Mouse (Mus musculus) liver, embryonic 16.5 days (tissue): ENCODE measurements at regions not wholly inside any gene's neighbourhood (a gene's known extent, or its start where the extent isn't known, plus 50 kb on each side); places are given as distances from the start of the nearest gene placed in this dataset.
A peak's percentile ranks its signal among the peaks of the same experiment; 100 is the strongest.

Source experiments
- ATAC-seq: fragments of 200-750 bp; cut with Nextera tagmentation; 2 replicates; pipeline ENCODE4 v1.8.0; 2017; ENCODE audit warnings: low read depth, mild to moderate bottlenecking, moderate number of reproducible peaks, moderate library complexity
- H3K27ac ChIP-seq: fragments of 300-500 bp; sonication (generic); 2 replicates; pipeline ENCODE4 v1.5.1; 2014; ENCODE audit warnings: mild to moderate bottlenecking, low read length
- H3K27me3 ChIP-seq: fragments of 300-500 bp; sonication (generic); 2 replicates; pipeline ENCODE4 v1.6.1; 2014; ENCODE audit warnings: low read depth, low read length, mixed read lengths; ENCODE audit not compliant: control insufficient read depth, insufficient read depth
- H3K36me3 ChIP-seq: fragments of 300-500 bp; sonication (generic); 2 replicates; pipeline ENCODE4 v1.6.1; 2014; ENCODE audit warnings: mild to moderate bottlenecking; ENCODE audit not compliant: control insufficient read depth, insufficient read depth
- H3K4me1 ChIP-seq: fragments of 300-500 bp; sonication (generic); 2 replicates; pipeline ENCODE4 v1.6.1; 2014; ENCODE audit warnings: low read depth, low read length, mixed read lengths; ENCODE audit not compliant: control insufficient read depth
- H3K4me2 ChIP-seq: fragments of 300-500 bp; sonication (generic); 2 replicates; pipeline ENCODE4 v1.6.1; 2014; ENCODE audit warnings: low read depth, low read length, mixed read lengths
- H3K4me3 ChIP-seq: fragments of 300-500 bp; sonication (generic); 2 replicates; pipeline ENCODE4 v1.5.1; 2014; ENCODE audit warnings: low read depth, mild to moderate bottlenecking, low read length
- H3K9ac ChIP-seq: fragments of 300-500 bp; sonication (generic); 2 replicates; pipeline ENCODE4 v1.6.1; 2014; ENCODE audit warnings: low read depth, low read length
- H3K9me3 ChIP-seq: fragments of 300-500 bp; sonication (generic); replicated peaks from 2 replicates; pipeline ENCODE4 v1.6.1; 2016; ENCODE audit warnings: low read length; ENCODE audit not compliant: control insufficient read depth
- WGBS: fragments of 180-500 bp; shearing (Covaris S2); extraction: QIAGEN DNeasy Blood & Tissue Kit; methylation state at CpG from one replicate; pipeline ENCODE4 v1.1.7; 2014; ENCODE audit not compliant: insufficient replicate concordance; 5-methylcytosine and 5-hydroxymethylcytosine counted together

DNA sequence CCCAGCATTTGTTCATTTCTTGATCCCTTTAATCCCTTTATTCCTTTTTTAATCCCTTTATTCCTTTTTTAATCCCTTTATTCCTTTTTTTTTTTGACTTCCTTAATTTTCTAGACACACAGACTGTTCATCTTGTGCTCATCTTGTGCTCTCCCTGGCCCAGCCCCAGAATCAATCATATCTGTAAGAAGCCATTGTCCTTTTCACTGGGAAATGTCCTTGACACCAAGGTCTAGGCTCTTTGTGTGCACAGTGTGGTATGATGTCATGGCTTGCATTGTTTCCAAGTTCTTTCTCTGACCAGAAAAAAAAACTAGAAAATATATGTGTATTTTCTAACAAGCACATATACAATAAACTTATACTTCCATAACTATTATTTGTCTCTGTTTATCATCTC, 78.9 kb upstream of the Magi1 start:
- no peak overlapping the region for H3K4me2 ChIP-seq
- no peak for ATAC-seq
- no peaks in the 10 kb centered on the region for H3K9me3 ChIP-seq
- no peak overlapping the region for H3K4me3 ChIP-seq
- no peaks in the 10 kb centered on the region for H3K27me3 ChIP-seq
- no peak overlapping the region for H3K27ac ChIP-seq
- no peaks in the 10 kb centered on the region for H3K36me3 ChIP-seq
- peaks cover 4% of the 10 kb centered on the region; the same call in 1 of the 2 replicates for H3K4me1 ChIP-seq
- H3K9ac ChIP-seq = no peak overlapping the region

DNA sequence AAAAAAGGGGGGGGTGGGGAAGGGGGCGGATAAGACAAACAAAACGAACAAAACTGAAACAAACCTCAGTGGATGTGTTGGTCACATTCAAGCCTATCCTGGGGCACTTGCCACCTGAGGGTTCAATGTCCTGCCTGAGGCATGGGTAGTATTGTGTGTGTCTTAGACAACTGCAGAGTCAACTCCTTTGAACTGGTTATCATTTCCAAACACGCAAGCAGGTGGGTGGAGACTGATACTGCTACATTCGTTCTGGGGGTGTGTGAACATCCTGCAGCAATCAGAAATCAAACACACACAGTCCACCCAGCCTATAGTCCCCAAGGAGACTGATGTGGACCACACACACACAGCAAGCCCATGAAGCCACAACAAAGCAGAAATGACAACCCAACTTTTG, 73.9 kb upstream of the Magi1 start:
- H3K4me3 ChIP-seq = no peak overlapping the region

DNA sequence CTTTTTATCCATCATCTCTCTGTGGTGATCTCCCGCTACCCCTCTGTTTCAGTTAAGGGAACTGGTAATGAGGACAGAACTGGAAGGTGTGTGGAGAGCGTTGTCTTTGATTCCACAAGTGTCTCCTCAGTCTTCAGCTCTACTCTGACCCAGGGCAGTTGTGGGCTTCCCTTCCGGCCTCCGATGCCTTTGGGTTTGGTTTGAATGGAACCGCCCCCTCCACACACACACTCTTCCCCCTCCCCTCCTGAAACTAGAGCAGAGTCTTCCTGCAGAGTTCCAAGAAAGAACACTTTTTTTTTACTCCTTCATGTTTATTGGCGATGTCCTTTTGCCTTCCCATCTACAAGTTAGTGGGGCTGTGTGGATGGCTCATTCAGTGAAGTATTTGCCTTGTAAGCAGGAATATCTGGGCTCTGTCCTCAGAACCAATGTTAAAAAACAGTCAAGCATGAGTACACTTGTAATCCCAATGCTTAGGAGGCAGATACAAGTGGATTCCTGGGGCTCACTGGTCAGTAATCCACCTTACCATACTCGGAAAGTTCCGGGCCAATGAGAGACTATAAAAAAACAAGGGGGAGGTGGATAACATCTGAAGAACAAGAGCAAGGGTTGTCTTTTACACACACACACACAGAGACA, 70.9 kb upstream of the Magi1 start:
- no peak for ATAC-seq
- WGBS = 28% methylated on average over 8 of the region's 8 CpGs
- H3K36me3 ChIP-seq = no peaks in the 10 kb centered on the region
- H3K4me1 ChIP-seq = peaks cover 4% of the 10 kb centered on the region; the same call in 1 of the 2 replicates
- no peak overlapping the region for H3K4me2 ChIP-seq
- H3K27ac ChIP-seq = no peak overlapping the region
- H3K9me3 ChIP-seq = no peaks in the 10 kb centered on the region
- no peaks in the 10 kb centered on the region for H3K27me3 ChIP-seq
- no peak overlapping the region for H3K4me3 ChIP-seq
- no peak overlapping the region for H3K9ac ChIP-seq

More for the DNA sequence above, 73.9 kb upstream of the Magi1 start:
- Histone ChIP-seq H3K9ac (no peak overlapping the region), H3K36me3 (no peaks in the 10 kb centered on the region), H3K4me2 (0 out of 2 replicates have a peak overlapping the region, but pooled peaks have one; percentile 17), H3K27ac (no peak overlapping the region), H3K4me1 (peaks cover 4% of the 10 kb centered on the region; the same call in 1 of the 2 replicates), H3K27me3 (no peaks in the 10 kb centered on the region), H3K9me3 (no peaks in the 10 kb centered on the region)
- ATAC-seq = peak; percentile 78
- WGBS = 25% methylated on average over 4 of the region's 4 CpGs

DNA sequence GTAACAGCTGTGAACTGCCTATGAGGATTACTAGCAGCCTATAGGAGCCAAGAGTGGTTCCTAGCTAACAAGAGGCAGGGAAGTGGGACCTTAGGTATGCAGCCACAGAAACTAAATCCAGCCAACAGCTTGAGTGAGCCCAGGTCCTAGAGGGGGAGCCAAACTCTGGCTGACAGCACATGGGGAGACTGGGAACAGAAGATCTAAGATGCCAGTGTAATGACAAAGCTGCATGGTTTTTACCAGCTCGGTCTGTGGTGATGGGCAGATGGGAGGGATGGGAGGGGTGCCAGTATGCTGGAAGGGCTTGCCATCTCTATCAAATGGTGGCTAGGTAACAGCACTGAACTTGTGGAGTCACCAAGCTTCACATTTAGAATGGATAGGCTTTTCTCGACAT, 60.6 kb upstream of the Magi1 start:
- no peak overlapping the region for H3K9ac ChIP-seq

DNA sequence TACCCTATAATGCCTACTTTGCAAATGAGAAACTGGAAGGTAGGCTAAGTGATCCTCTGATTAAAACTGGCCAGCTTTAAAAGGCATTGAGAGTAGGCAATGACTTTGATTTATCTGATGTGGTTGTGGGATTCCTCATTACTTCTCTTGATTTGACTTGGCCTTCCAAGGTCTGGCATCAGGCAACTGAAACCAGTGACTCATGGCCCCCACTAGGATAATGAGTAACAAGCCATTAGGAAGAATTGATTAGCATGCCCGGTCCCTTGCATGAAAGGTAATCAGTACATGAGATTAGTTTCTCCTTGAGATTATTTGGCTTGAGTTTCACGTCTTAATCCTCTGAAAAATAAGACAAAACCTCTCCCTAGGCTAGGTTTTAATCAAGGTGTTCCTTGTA, 56.8 kb upstream of the Magi1 start:
- no peak overlapping the region for H3K4me2 ChIP-seq
- H3K36me3 ChIP-seq = no peaks in the 10 kb centered on the region
- no peak for ATAC-seq
- no peaks in the 10 kb centered on the region for H3K27me3 ChIP-seq
- 44% methylated on average over 2 of the region's 2 CpGs for WGBS
- H3K27ac ChIP-seq = no peak overlapping the region
- H3K4me1 ChIP-seq = no peaks in the 10 kb centered on the region
- no peak overlapping the region for H3K4me3 ChIP-seq
- no peaks in the 10 kb centered on the region for H3K9me3 ChIP-seq
- H3K9ac ChIP-seq = no peak overlapping the region

More for the DNA sequence above, 60.6 kb upstream of the Magi1 start:
- Histone ChIP-seq H3K4me3 (no peak overlapping the region), H3K27ac (no peak overlapping the region), H3K36me3 (no peaks in the 10 kb centered on the region), H3K9me3 (no peaks in the 10 kb centered on the region), H3K4me2 (no peak overlapping the region), H3K4me1 (no peaks in the 10 kb centered on the region), H3K27me3 (no peaks in the 10 kb centered on the region)
- ATAC-seq = no peak
- 49% methylated on average over 2 of the region's 2 CpGs for WGBS

DNA sequence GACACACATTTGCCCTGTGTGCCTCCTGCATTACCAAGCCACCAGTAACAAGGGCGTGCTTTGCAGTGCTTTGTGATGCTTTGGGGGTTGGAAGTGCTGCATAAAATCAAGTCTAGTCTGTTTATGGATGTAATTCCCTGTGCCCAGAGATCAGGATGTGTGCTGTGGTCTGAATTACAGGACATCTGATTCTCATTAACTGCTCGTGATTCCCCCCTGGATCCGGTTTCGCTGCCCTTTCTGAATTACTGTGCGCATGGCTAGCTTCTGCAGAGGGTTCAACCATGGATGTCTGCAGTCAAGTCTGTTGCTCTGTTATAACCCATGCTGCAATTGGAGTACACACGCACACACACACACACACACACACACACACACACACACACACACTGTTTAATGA, 52.5 kb upstream of the Magi1 start:
- Histone ChIP-seq H3K9me3 (no peaks in the 10 kb centered on the region), H3K4me1 (no peaks in the 10 kb centered on the region)
- WGBS = 71% methylated on average over 6 of the region's 6 CpGs

More for the DNA sequence above, 52.5 kb upstream of the Magi1 start:
- no peak for ATAC-seq
- H3K4me3 ChIP-seq = no peak overlapping the region
- no peaks in the 10 kb centered on the region for H3K36me3 ChIP-seq
- H3K27ac ChIP-seq = no peak overlapping the region
- H3K27me3 ChIP-seq = no peaks in the 10 kb centered on the region
- no peak overlapping the region for H3K9ac ChIP-seq
- H3K4me2 ChIP-seq = no peak overlapping the region
